In the genomic region with DNA sequence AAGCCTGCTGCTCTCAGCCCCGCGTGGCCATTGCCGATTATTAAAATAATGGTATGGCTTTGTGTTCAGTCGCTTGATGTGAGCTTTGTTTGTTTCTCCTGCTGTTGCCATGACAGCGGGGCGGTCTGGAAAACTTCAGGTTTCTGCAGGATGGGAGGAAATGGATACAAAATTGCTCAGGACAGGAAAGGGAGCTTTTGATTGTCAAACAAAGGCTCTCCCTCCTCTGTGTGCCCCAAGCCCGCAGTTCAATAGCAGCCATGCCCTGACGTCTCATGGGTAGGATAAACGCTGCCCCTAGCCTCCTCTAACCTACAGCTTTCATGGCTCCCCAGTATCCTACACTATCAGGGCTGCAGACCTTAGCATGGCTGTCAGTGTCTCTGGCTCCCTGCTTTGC, we compare ENCODE assay signal across 11 mouse cellular contexts. TPM values are rescaled to one million over a fixed set of nuclear protein-coding genes. Genes with fewer than 3 reads are reported as not detected.
DNase-seq lines count a peak whose midpoint lies in the region; ATAC-seq and TF ChIP-seq lines count a peak whose summit lies in the region.
"Had no signal": no experiment of that assay in that cellular context is flagged by ENCODE, and none has a peak within 500 bp of the region (broad histone marks: within the 10 kb centered on the region; RNA-seq: fewer than 3 reads in every experiment).

No protein-coding gene starts in this region.

- DNase-seq in heart, postnatal 36 days = no peak
- DNase-seq in embryonic facial prominence, embryonic 10.5 days (ENCODE audit: low spot score) = peak; percentile 73
- DNase-seq in midbrain, postnatal 0 days (ENCODE audit: low spot score) = no peak
- DNase-seq in yolk sac, embryonic 10.5 days (ENCODE audit: low spot score) = no peak
- no peak for DNase-seq in ovary, postnatal 14 days (ENCODE audit: low spot score)
- no peak for DNase-seq in layer of hippocampus, adult 8-10 months (ENCODE audit: low spot score in 2 of 2)

- H3K27ac ChIP-seq in heart, embryonic 16.5 days (ENCODE audit: low read length) = no peak overlapping the region
- peak overlapping the region; percentile 80 for H3K27ac ChIP-seq in embryonic facial prominence, embryonic 10.5 days (replicated peaks)
- H3K27ac ChIP-seq in hindbrain, embryonic 16.5 days (ENCODE audit: low read depth, low read length) = no peak overlapping the region
- H3K27ac ChIP-seq in midbrain, postnatal 0 days (ENCODE audit: low read depth, low read length) = 0 out of 2 replicates have a peak overlapping the region, but pooled peaks have one; percentile 26
- H3K27ac ChIP-seq: embryonic facial prominence, embryonic 13.5 days; liver, embryonic 14.5 days had no signal

- peak; percentile 55 for ATAC-seq in heart, embryonic 16.5 days (replicated peaks; ENCODE audit: extremely low read depth, insufficient read depth, low FRiP score)
- ATAC-seq in hindbrain, embryonic 16.5 days = no peak
- 0 out of 2 replicates have a peak, but pooled peaks have one; percentile 41 for ATAC-seq in midbrain, postnatal 0 days (ENCODE audit: low FRiP score)

- no peak for TF ChIP-seq CTCF in midbrain, postnatal 0 days (IDR thresholded peaks at IDR 0.05)

- peaks cover 2% of the 10 kb centered on the region; the same call in 1 of the 2 replicates for H3K4me1 ChIP-seq in heart, embryonic 16.5 days (ENCODE audit: control insufficient read depth, insufficient read depth, low read length)
- H3K4me1 ChIP-seq in embryonic facial prominence, embryonic 10.5 days = peaks cover 20% of the 10 kb centered on the region
- H3K4me1 ChIP-seq in hindbrain, embryonic 16.5 days (ENCODE audit: control insufficient read depth, insufficient read depth, low read depth, low read length) = peaks cover 11% of the 10 kb centered on the region
- peaks cover 6% of the 10 kb centered on the region; the same call in 1 of the 2 replicates for H3K4me1 ChIP-seq in midbrain, postnatal 0 days (ENCODE audit: insufficient read depth, low read length)
- H3K4me1 ChIP-seq: embryonic facial prominence, embryonic 13.5 days had no signal

- H3K4me2 ChIP-seq in heart, embryonic 16.5 days (ENCODE audit: low read depth, low read length) = no peak overlapping the region
- H3K4me2 ChIP-seq in hindbrain, embryonic 16.5 days (ENCODE audit: low read length) = no peak overlapping the region
- H3K4me2 ChIP-seq in midbrain, postnatal 0 days (ENCODE audit: low read depth, low read length, poor library complexity, severe bottlenecking) = no peak overlapping the region
- H3K4me2 ChIP-seq: embryonic facial prominence, embryonic 13.5 days had no signal

- 23% methylated on average over 9 of the region's 9 CpGs for WGBS in heart, embryonic 16.5 days
- WGBS in embryonic facial prominence, embryonic 10.5 days = 38% methylated on average over 9 of the region's 9 CpGs
- WGBS in hindbrain, embryonic 16.5 days = 8% methylated on average over 9 of the region's 9 CpGs
- 10% methylated on average over 9 of the region's 9 CpGs for WGBS in midbrain, postnatal 0 days

- no peak overlapping the region for H3K9ac ChIP-seq in heart, embryonic 16.5 days (ENCODE audit: low read length)
- 0 out of 2 replicates have a peak overlapping the region, but pooled peaks have one; percentile 36 for H3K9ac ChIP-seq in hindbrain, embryonic 16.5 days (ENCODE audit: low read depth, low read length)
- no peak overlapping the region; the same call in 1 of the 2 replicates for H3K9ac ChIP-seq in midbrain, postnatal 0 days (replicated peaks; ENCODE audit: low read length, poor library complexity, severe bottlenecking)
- H3K9ac ChIP-seq: embryonic facial prominence, embryonic 13.5 days; liver, embryonic 14.5 days had no signal

- H3K9me3 ChIP-seq in heart, embryonic 16.5 days (replicated peaks; ENCODE audit: control insufficient read depth, low read length) = no peaks in the 10 kb centered on the region
- H3K9me3 ChIP-seq in embryonic facial prominence, embryonic 10.5 days = no peaks in the 10 kb centered on the region
- H3K9me3 ChIP-seq in hindbrain, embryonic 16.5 days (ENCODE audit: control insufficient read depth, low read length) = no peaks in the 10 kb centered on the region
- no peaks in the 10 kb centered on the region for H3K9me3 ChIP-seq in midbrain, postnatal 0 days (ENCODE audit: low read length)
- H3K9me3 ChIP-seq: embryonic facial prominence, embryonic 13.5 days had no signal

- intact Hi-C loops in heart, postnatal 36 days (cut with DNase I) = no loop called here

- no peaks in the 10 kb centered on the region for H3K36me3 ChIP-seq in heart, embryonic 16.5 days (ENCODE audit: control insufficient read depth, insufficient read depth)
- no peaks in the 10 kb centered on the region for H3K36me3 ChIP-seq in embryonic facial prominence, embryonic 10.5 days (replicated peaks)
- no peaks in the 10 kb centered on the region for H3K36me3 ChIP-seq in hindbrain, embryonic 16.5 days (ENCODE audit: control insufficient read depth, insufficient read depth, low read length)
- H3K36me3 ChIP-seq in midbrain, postnatal 0 days (ENCODE audit: insufficient read depth, low read length) = no peaks in the 10 kb centered on the region
- H3K36me3 ChIP-seq: embryonic facial prominence, embryonic 13.5 days had no signal

- peaks cover 49% of the 10 kb centered on the region for H3K27me3 ChIP-seq in heart, embryonic 16.5 days (ENCODE audit: control insufficient read depth, insufficient read depth, low read length)
- peaks cover 57% of the 10 kb centered on the region for H3K27me3 ChIP-seq in embryonic facial prominence, embryonic 10.5 days (replicated peaks; ENCODE audit: low read depth, poor library complexity, severe bottlenecking)
- H3K27me3 ChIP-seq in hindbrain, embryonic 16.5 days (replicated peaks; ENCODE audit: control insufficient read depth, insufficient read depth, low read length) = no peaks in the 10 kb centered on the region
- no peaks in the 10 kb centered on the region for H3K27me3 ChIP-seq in midbrain, postnatal 0 days (ENCODE audit: insufficient read depth, low read length)

- no peak overlapping the region for H3K4me3 ChIP-seq in heart, embryonic 16.5 days (ENCODE audit: low read length)
- no peak overlapping the region for H3K4me3 ChIP-seq in embryonic facial prominence, embryonic 10.5 days
- no peak overlapping the region for H3K4me3 ChIP-seq in hindbrain, embryonic 16.5 days (ENCODE audit: low read length)
- no peak overlapping the region for H3K4me3 ChIP-seq in midbrain, postnatal 0 days (ENCODE audit: low read depth, low read length)
- H3K4me3 ChIP-seq: embryonic facial prominence, embryonic 13.5 days had no signal

RNA-seq across cellular contexts. Expression of a gene that starts 6.3 kb away (rescaled TPM):
- polyA plus RNA-seq in heart, embryonic 16.5 days (2015; fragmentation: Nextera tagmentation; extraction: Ambion mirVana) = 0.34 and 0.39 TPM in 2 replicates
- total RNA-seq in heart, postnatal 36 days (2021) = under 1 TPM; 0.11 to 0.14 TPM
- polyA plus RNA-seq in embryonic facial prominence, embryonic 10.5 days (2016; fragmentation: Nextera tagmentation; extraction: Ambion mirVana) = 0.63 and 0.75 TPM in 2 replicates
- 42.8 and 52.7 TPM in 2 replicates for polyA plus RNA-seq in hindbrain, embryonic 16.5 days (2015; fragmentation: Nextera tagmentation; extraction: Ambion mirVana)
- total RNA-seq in midbrain, postnatal 0 days (2014; rRNA removed) = 101 and 115 TPM in 2 replicates
- polyA plus RNA-seq in midbrain, postnatal 0 days (2015; fragmentation: Nextera tagmentation; extraction: Ambion mirVana) = 60.7 and 65.7 TPM in 2 replicates
- 100 to 1,000 TPM; 193 to 229 (median 215) TPM for total RNA-seq in layer of hippocampus, adult 8-10 months (2022)
- total RNA-seq: granulocyte monocyte progenitor cell, adult 5-6 weeks had no signal

Comparison
In these comparisons a context has a peak if more than half of its experiments do, and no peak if none do; other contexts are left out.
1. H3K27ac ChIP-seq: peak in embryonic facial prominence, embryonic 10.5 days (single experiment) and midbrain, postnatal 0 days (single experiment); none in heart, embryonic 16.5 days (single experiment) and hindbrain, embryonic 16.5 days (single experiment).
2. RNA of a gene that starts 6.3 kb away (polyA plus RNA-seq): 60.7 to 65.7 TPM in midbrain, postnatal 0 days and 42.8 to 52.7 TPM in hindbrain, embryonic 16.5 days; 0.63 to 0.75 TPM in embryonic facial prominence, embryonic 10.5 days and 0.34 to 0.39 TPM in heart, embryonic 16.5 days; every median in the first group is over 10 times any median in the second.